Comparison of ENCODE assay signal across 12 mouse cellular contexts in genomic region chr4:17026685-17027084, GRCm38 (mm10).
DNase-seq lines count a peak whose midpoint lies in the region; TF ChIP-seq lines count a peak whose summit lies in the region.
"Had no signal": no experiment of that assay in that cellular context is flagged by ENCODE, and none has a peak within 500 bp of the region (broad histone marks: within the 10 kb centered on the region; RNA-seq: fewer than 3 reads in every experiment).

No protein-coding gene starts in this region.

- H3K9ac ChIP-seq in ES-Bruce4 (ENCODE audit: low read depth, poor library complexity, severe bottlenecking): no peak overlapping the region
- H3K9ac ChIP-seq: liver, postnatal 0 days had no signal

- H3K4me3 ChIP-seq in ES-Bruce4 (ENCODE audit: low read depth, low read length): no peak overlapping the region
- H3K4me3 ChIP-seq: heart, embryonic 10.5 days; megakaryocyte, embryonic 14.5 days had no signal

- no peaks in the 10 kb centered on the region for H3K4me1 ChIP-seq in ES-Bruce4 (ENCODE audit: control insufficient read depth, insufficient read depth, low read length)
- H3K4me1 ChIP-seq: heart, embryonic 10.5 days; megakaryocyte, embryonic 14.5 days had no signal

- no peak overlapping the region for H3K27ac ChIP-seq in ES-Bruce4 (ENCODE audit: insufficient read depth, low read length)
- H3K27ac ChIP-seq: heart, embryonic 10.5 days had no signal

- TF ChIP-seq EP300 in ES-Bruce4 (IDR thresholded peaks at IDR 0.05; ENCODE audit: insufficient read depth, low read depth, low read length): no peak

- TF ChIP-seq CTCF in ES-Bruce4 (IDR thresholded peaks at IDR 0.05; ENCODE audit: low read depth, low read length): peak; percentile 54

- DNase-seq in cerebellum, postnatal 14 days: peak; percentile 11 to 15
- no peak for DNase-seq in cerebellum, adult 9-11 months
- peak; percentile 8 for DNase-seq in kidney, postnatal 10 days
- DNase-seq in kidney, postnatal 14 days: no peak
- peak; percentile 2 for DNase-seq in embryo, embryonic 9.5 days (ENCODE audit: extremely low spot score)
- no peak for DNase-seq in right cerebral cortex, adult 2 months (ENCODE audit: low spot score in 2 of 2)
- DNase-seq in frontal cortex, postnatal 25 days (ENCODE audit: low spot score in 2 of 2): no peak
- DNase-seq: B cell, adult 2 months; liver, postnatal 0 days had no signal

- H3K36me3 ChIP-seq in ES-Bruce4 (ENCODE audit: control insufficient read depth, insufficient read depth, low read length, poor library complexity, severe bottlenecking): no peaks in the 10 kb centered on the region
- H3K36me3 ChIP-seq: heart, embryonic 10.5 days had no signal

- no peak for TF ChIP-seq POLR2A in ES-Bruce4 (IDR thresholded peaks at IDR 0.05; ENCODE audit: insufficient read depth, low read length)

- no peaks in the 10 kb centered on the region for H3K9me3 ChIP-seq in ES-Bruce4 (replicated peaks; ENCODE audit: control insufficient read depth, insufficient read depth, low read length, poor library complexity, severe bottlenecking)
- H3K9me3 ChIP-seq: heart, embryonic 10.5 days; megakaryocyte, embryonic 14.5 days had no signal

- no peaks in the 10 kb centered on the region for H3K27me3 ChIP-seq in ES-Bruce4 (ENCODE audit: control insufficient read depth, insufficient read depth, low read length, poor library complexity, severe bottlenecking)
- H3K27me3 ChIP-seq: megakaryocyte, embryonic 14.5 days had no signal

Comparison
In these comparisons a context has a peak if more than half of its experiments do, and no peak if none do; other contexts are left out.
1. DNase-seq: peak in cerebellum, postnatal 14 days (2 of 2), kidney, postnatal 10 days (single experiment) and embryo, embryonic 9.5 days (single experiment); none in cerebellum, adult 9-11 months (single experiment), kidney, postnatal 14 days (single experiment), right cerebral cortex, adult 2 months (0 of 2) and frontal cortex, postnatal 25 days (0 of 2).